Mouse (Mus musculus) monocyte, adult 2 months (primary cell): ENCODE measurements around the gene Crip1.

Source experiments
- DNase-seq, 2 experiments: peaks; one replicate each; pipeline ENCODE4 v3.0.0; 2022; ENCODE audit warnings: low spot score in 2 of 2, low read depth in 1 of 2

The Crip1 gene

GRCm38 (mm10) chr12:113146112-113147057, at the start of gene Crip1:
Gene Crip1 (plus strand): TSS chr12:113146316.
- DNase-seq = peak; percentile 85 to 92

DNA sequence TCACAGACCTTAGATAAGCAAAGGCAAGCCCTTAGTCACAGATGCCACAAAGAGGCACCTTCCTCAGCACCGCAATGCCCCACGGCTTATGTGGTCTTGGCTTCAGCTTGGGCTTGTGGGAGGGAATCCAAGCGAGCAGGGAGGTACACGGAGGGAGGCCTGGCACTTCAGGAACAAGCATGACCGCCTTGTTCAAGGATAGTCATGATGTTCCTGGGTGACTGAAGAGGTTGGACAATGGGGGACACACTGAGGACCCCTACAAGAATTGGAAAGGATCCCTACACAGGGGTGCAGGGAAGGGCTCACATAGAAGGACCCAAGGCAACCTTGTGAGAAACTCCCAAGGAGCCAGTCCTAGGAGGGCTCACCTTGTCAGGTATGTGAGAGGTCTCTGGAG, 49.1 kb upstream of the Crip1 start:
- no peak for DNase-seq

- DNase-seq = no peak
Observed at GRCm38 (mm10) chr12:113097749-113098281, 48.3 kb upstream of the Crip1 start, which contains the start of gene Mta1. Gene Mta1 (plus strand): TSS chr12:113098278.

DNA sequence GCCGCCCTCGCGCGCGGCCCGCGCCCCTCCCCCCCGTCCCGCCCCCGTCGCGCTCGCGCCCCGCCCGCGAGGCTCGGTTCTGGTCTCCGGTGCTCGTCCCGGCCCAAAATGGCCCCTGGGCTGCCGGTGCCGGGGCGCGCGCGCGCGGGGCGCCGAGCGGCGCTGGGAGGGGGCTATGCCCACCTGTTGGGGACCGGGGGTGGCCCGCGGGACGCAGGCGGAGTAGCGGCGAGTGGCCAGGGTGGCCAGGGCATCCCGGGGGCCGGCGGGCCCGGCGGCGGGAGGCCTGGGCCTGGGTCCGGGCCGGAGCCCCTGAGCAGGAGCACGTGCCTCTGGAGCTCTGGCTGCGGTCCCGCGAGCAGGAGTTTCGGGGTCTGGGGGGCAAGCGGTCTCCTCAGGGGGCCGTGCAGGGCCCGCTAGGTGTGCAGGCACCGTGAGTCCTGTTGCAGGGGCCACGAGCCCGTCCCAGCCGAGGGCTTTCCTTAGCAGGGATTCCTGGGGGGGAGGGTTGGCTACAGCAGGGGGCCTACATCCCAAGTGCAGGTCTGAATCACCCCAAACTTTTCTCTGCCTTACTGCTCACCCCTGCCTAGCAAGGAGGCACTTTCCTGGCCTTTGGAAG, 47.5 kb upstream of the Crip1 start:
- no peak for DNase-seq

DNA sequence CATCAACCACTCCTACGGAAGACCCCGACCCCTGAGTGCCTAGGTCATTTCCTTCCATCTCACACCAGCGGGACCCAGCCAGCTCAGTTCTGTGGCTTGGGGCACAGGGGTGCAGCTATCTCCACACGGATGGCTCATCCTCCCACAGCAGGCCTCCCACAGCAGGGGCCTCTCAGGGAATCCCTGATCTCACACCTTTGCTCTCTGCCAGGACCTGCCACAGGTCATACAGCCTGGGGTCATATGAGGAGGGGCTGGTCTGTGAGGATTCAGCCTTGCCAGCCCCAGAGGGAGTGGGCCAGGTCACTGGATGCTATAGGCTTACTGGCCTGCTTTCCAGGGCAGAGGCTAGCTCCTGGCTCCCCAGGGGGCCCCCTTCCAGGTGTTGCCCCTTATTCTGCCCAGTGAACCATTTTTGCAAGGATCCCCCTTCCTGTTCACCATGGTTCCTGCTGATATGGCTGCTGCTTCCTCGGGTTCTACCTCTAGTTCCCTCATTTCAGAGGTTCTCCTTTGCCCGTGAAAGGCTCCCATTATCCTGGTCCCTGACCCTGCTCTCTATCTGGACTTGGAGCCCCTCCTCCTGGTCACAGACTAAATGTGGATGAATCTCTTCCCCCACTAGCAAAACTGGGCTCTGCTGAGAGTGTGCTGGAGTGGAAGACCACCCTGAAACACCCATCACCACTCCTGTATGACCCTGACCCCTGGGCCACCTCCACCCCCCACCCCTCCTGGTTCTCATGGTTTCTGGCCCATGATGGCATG, 46.5 kb upstream of the Crip1 start:
- no peak for DNase-seq

- no peak for DNase-seq
Observed at GRCm38 (mm10) chr12:113100448-113101076, 45.6 kb upstream of the Crip1 start.

GRCm38 (mm10) chr12:113101251-113101960, 44.7 kb upstream of the Crip1 start:
- no peak for DNase-seq

DNA sequence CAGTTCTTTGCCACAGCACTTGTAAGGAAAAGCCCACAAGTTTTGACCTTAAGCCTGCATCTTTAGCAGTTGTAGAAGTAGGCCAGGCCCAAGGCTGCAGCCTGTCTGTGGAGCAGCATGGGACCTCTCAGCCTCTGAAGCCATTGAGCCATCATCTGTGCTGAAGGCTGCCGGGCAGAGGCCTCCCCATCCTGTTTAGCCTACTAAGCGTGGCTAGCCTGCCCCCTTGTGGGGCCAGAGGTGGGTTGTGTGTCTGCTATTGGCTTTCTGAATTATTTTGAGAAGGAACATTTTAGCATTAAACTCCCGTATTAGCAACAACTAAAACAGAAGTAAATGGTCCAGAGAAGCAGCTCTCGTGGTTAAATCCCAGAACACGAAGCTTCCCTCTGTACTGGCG, 43.7 kb upstream of the Crip1 start:
- peak; percentile 20 to 48 for DNase-seq

DNA sequence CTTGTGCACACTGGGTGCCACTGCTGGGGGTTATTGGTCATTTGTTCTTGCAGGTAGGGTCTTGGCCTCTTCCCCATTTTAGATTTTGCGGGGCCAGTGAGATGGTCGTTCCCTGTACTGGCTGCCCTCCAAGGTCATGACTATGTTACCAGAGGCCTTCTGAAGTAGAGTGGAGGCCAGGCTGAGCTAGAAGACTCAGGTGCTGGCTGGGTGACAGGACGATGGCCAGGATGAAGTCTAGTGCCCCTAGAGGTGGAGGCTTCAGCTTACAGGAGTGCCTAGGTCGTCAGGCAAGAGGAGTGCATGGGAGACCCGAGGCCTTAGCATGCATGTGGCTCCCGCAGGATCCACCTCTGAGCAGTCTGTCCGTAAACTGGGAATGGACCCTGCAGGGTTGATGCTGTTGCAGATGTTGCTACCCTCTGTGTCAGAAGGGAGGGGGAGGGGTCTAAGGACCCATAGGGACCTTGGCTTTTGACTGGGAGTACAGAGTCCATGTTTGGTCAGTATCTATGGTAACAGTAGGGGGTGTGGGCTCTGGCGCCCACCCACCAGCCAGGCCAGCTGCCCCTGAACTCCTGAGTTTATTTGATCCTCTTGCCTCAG, 42.2 kb upstream of the Crip1 start:
- DNase-seq = no peak

DNA sequence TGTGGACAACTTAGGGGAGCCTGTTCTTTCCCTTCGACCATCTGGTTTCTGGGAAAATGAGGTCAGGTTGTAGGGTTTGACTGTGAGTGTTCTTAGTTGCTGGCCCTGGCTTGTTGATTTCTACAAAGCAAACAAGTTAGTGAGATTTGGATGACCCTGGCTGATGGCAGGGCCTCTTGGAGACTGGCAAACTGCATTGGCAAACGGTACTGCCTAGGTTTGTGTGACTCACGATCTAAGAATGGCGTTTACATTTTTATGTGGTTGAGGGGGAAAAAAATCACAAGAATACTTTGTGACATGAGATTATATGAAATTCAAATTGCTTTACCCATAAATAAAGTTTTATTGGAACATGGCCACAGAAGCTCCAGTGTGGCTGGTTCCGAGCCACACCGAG, 39.7 kb upstream of the Crip1 start:
- DNase-seq = no peak

DNA sequence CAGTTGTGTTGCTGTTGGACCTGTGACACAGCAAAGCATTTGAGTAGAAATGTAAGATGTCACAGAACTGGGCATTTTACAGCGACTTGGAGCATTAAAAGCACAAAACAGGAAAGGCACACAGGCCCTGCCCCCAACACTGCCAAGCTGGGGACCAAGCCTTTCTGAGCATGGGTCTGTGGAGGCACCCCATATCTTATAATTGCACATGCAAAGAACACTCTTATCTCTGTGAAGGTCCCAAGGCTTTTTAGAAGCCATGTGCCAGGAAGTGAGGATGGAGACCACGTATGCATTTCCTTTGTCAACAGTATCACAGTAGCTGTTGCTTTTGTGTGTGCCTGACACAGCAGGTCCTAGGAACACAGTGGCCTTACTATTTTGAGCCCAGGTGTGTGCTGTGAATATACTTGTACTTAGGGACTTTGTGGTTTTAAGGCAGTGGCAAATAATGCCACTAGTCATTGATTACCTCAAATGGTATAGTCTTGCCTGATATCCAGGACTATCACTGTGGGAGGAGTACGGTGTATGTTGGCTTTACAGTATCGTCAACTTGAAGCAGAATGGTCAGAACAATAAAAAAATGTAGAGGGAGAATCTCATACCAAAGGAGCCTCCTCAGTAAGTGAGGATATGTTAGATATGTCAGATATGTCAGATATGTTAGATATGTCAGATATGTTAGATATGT, 38.5 kb upstream of the Crip1 start:
- DNase-seq = no peak

GRCm38 (mm10) chr12:113108528-113109283, 37.4 kb upstream of the Crip1 start:
- no peak for DNase-seq

DNA sequence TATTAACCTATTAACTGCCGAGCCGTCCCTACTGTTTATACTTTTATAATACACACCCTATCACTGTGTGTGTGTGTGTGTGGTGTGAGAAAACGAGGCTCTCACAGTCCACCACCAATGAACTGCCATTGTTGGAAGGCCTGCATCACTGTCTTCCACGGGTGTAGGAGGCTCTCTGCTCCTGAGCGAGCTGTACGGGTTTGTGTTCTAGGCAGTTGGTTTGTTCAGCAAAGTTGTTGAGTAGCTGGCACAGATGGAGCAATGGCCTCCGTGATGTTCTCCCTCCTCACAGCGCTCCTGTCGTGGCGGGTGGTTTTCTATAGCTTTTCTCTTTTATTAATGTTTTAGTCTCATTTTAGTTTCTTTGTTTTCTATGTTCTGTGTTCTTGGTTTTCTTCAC, 36.3 kb upstream of the Crip1 start:
- DNase-seq = no peak

DNA sequence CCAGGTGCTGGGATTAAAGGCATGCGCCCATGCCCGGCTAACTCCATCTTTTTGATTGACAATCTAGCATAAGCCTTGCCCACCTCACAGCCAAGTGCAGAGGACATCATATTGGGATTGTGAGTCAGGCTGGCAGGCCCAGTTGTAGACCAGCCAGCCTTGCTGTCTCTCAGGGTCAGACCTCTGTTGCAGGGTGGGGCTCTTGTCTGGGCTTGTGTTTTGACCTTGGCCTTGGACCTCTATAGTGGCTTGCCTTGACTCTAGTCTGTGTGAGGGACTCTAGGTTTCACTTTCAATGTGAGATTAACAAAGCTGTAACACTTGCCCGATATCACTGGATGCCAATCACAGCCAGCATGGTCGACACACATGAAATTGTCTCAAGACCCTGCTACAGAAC, 32.0 kb upstream of the Crip1 start:
- DNase-seq = no peak

DNA sequence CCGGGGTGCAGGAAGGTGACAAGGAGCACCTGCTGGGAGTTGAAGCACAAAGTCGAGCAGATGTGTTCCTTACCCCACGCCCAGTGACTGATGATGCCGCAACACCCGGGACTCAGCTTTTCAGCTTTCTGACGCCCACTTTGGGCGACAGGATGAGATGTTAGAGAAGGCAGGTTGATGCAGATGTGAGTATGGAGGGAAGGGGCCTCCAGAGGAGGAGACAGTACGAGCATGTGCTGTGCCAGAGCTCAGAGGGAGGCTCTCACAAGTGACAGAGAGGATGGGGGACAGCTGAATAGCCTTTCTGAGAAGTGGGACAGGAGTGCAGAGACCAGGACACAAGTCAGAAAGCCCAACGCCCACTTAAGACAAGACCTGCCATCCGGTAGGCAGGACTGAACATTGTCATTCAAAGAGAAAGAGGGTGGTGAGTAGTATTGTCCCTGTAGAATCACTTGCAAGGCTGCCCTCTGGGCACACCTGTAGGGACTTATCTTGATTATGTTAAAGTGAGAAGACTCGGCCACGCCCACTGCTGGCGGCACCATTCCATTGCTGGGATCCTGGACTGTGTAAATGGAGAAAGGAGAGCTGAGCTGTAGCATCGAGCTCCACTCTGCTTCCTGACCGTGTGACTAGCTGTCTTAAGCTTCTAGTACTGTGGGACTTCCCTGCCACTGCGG, 31.1 kb upstream of the Crip1 start:
- DNase-seq = no peak

GRCm38 (mm10) chr12:113119516-113120410, 26.4 kb upstream of the Crip1 start:
- peak in 1 of 2 experiments; percentile 65 for DNase-seq

DNA sequence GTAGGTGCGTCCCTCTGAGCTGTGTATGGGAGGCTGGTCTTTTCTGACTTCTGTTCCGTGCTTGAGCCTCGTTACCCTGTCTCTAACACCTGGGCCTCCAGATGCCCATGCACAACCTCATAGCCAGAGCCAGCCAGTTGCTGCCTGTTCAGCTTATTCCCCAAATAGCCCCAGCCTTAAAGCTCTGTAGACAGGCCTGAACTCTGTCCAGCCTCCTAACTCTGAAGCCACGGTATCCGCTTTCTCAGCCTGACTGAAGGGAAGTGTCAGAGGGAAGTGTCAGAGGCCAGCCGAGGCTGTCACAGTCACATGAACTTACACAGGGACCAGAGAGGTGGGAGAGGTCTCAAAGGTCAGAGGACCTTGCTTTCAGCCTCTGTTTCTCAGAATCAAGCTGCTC, 21.4 kb upstream of the Crip1 start:
- no peak for DNase-seq
